Mouse (Mus musculus) limb, embryonic 13.5 days (tissue): ENCODE data around the gene AU022751. TPM values are rescaled to one million over a fixed set of nuclear protein-coding genes. Genes with fewer than 3 reads are reported as not detected.
"Not testable (repeated sequence)": the region's sequence is repeated elsewhere in the genome, so short reads cannot be mapped to it uniquely, and the experiment has no call there.

Experiments used
- ATAC-seq: fragments of 200-750 bp; cut with Nextera tagmentation; 2 replicates; pipeline ENCODE4 v1.8.0; 2017; ENCODE audit warnings: low read depth, moderate number of reproducible peaks, moderate TSS enrichment; ENCODE audit not compliant: low FRiP score
- H3K27ac ChIP-seq: fragments of 300-500 bp; sonication (generic); 2 replicates; pipeline ENCODE4 v1.5.1; 2015; ENCODE audit warnings: inconsistent platforms, mild to moderate bottlenecking, moderate library complexity
- H3K27me3 ChIP-seq: fragments of 300-500 bp; sonication (generic); 2 replicates; pipeline ENCODE4 v1.6.1; 2015; ENCODE audit warnings: mild to moderate bottlenecking, inconsistent platforms
- H3K36me3 ChIP-seq: fragments of 300-500 bp; sonication (generic); 2 replicates; pipeline ENCODE4 v1.6.1; 2015; ENCODE audit warnings: inconsistent platforms, mild to moderate bottlenecking, moderate library complexity
- H3K4me1 ChIP-seq: fragments of 300-500 bp; sonication (generic); 2 replicates; pipeline ENCODE4 v1.6.1; 2015; ENCODE audit warnings: inconsistent platforms
- H3K4me2 ChIP-seq: fragments of 300-500 bp; sonication (generic); replicated peaks from 2 replicates; pipeline ENCODE4 v1.6.1; 2015; ENCODE audit warnings: inconsistent platforms, mild to moderate bottlenecking, moderate library complexity
- H3K4me3 ChIP-seq: fragments of 300-500 bp; sonication (generic); 2 replicates; pipeline ENCODE4 v1.5.1; 2015; ENCODE audit warnings: moderate library complexity, mild to moderate bottlenecking, inconsistent platforms
- H3K9ac ChIP-seq: fragments of 300-500 bp; sonication (generic); 2 replicates; pipeline ENCODE4 v1.6.1; 2015; ENCODE audit warnings: mild to moderate bottlenecking, inconsistent platforms
- H3K9me3 ChIP-seq: fragments of 300-500 bp; sonication (generic); 2 replicates; pipeline ENCODE4 v1.6.1; 2016; ENCODE audit warnings: inconsistent platforms
- WGBS: fragments of 180-500 bp; shearing (Covaris S2); methylation state at CpG from one replicate; pipeline ENCODE4 v1.1.7; 2015; 5-methylcytosine and 5-hydroxymethylcytosine counted together
- microRNA-seq: library from miRNA; unstranded; fragments of <30 nt; microRNA quantifications from one replicate; pipeline ENCODE4, GENCODE M21; 2016
- polyA plus RNA-seq: library from polyadenylated mRNA; unstranded; fragments of >200 nt; fragmentation: Nextera tagmentation; extraction: Ambion mirVana; gene quantifications from 2 replicates; pipeline ENCODE4 v1.2.1, GENCODE M21; 2015

The AU022751 gene
- not detected in 2 replicates for polyA plus RNA-seq

- WGBS = 88% methylated on average over 39 of the region's 39 CpGs
- no peak for ATAC-seq
- peaks cover 21% of the 10 kb centered on the region for H3K9me3 ChIP-seq
Observed at GRCm38 (mm10) chrX:6082954-6083680, at the start of gene AU022751. Gene AU022751, minus strand, starts transcription at chrX:6083419.

GRCm38 (mm10) chrX:6091996-6092757, 9.0 kb upstream of the AU022751 start:
- Histone ChIP-seq H3K4me3 (peak overlapping the region; percentile 37), H3K4me2 (peak overlapping the region; percentile 65), H3K9ac (no peak overlapping the region), H3K9me3 (no peaks in the 10 kb centered on the region), H3K27me3 (peaks cover 13% of the 10 kb centered on the region), H3K4me1 (no peaks in the 10 kb centered on the region), H3K27ac (no peak overlapping the region), H3K36me3 (no peaks in the 10 kb centered on the region)
- WGBS = 12% methylated on average over 27 of the region's 30 CpGs
- no peak for ATAC-seq

More at GRCm38 (mm10) chrX:6082954-6083680, at the start of gene AU022751:
- no peak within 1 kb of the TSS for H3K27ac ChIP-seq
- no peak within 1 kb of the TSS for H3K4me2 ChIP-seq
- H3K9ac ChIP-seq = no peak within 1 kb of the TSS
- H3K36me3 ChIP-seq = no peaks in the 10 kb centered on the region
- H3K4me1 ChIP-seq = no peaks in the 10 kb centered on the region
- H3K27me3 ChIP-seq = no peaks in the 10 kb centered on the region
- no peak within 1 kb of the TSS for H3K4me3 ChIP-seq

GRCm38 (mm10) chrX:6091547-6091946, 8.3 kb upstream of the AU022751 start:
- Histone ChIP-seq H3K4me1 (no peaks in the 10 kb centered on the region), H3K4me2 (peak overlapping the region; percentile 65), H3K4me3 (peak overlapping the region; percentile 37), H3K9me3 (no peaks in the 10 kb centered on the region), H3K9ac (no peak overlapping the region), H3K27me3 (peaks cover 13% of the 10 kb centered on the region), H3K27ac (no peak overlapping the region), H3K36me3 (no peaks in the 10 kb centered on the region)
- 27% methylated on average over 12 of the region's 12 CpGs for WGBS
- no peak for ATAC-seq

DNA sequence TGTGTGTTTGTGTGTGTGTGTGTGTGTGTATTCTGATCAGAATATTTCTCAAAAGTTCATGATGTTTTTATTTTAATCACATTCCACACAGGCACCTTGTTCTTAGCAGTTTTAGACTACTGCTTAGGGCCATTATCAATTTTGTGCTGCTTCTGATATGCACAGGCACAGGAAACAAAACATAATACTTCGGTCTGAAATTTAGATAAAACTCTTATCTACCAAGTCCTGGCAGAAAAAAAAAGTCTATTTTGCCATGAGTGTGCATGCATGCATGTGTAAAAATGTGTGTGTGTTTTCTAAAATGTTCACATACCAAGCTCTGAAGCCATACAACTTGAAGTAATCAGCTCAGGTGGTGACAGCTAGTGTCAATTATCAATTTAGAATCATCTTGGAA, 21.7 kb downstream of the AU022751 start:
- H3K27ac ChIP-seq = no peak overlapping the region

GRCm38 (mm10) chrX:6047936-6048614, 35.1 kb downstream of the AU022751 start:
- not testable (repeated sequence) for H3K36me3 ChIP-seq, H3K4me1 ChIP-seq, H3K9ac ChIP-seq, H3K9me3 ChIP-seq, H3K27me3 ChIP-seq, H3K27ac ChIP-seq
- ATAC-seq = peak; percentile 62; the same call in 1 of the 2 replicates
- peak overlapping the region; percentile 61 for H3K4me2 ChIP-seq
- peak overlapping the region; percentile 38 for H3K4me3 ChIP-seq
- 4% methylated on average over 14 of the region's 60 CpGs for WGBS

More for the DNA sequence above, 21.7 kb downstream of the AU022751 start:
- 96% methylated on average over 1 of the region's 1 CpGs for WGBS
- H3K4me3 ChIP-seq = no peak overlapping the region
- H3K36me3 ChIP-seq = no peaks in the 10 kb centered on the region
- H3K4me1 ChIP-seq = no peaks in the 10 kb centered on the region
- H3K9ac ChIP-seq = no peak overlapping the region
- no peak for ATAC-seq
- no peaks in the 10 kb centered on the region for H3K9me3 ChIP-seq
- no peaks in the 10 kb centered on the region for H3K27me3 ChIP-seq
- no peak overlapping the region for H3K4me2 ChIP-seq

DNA sequence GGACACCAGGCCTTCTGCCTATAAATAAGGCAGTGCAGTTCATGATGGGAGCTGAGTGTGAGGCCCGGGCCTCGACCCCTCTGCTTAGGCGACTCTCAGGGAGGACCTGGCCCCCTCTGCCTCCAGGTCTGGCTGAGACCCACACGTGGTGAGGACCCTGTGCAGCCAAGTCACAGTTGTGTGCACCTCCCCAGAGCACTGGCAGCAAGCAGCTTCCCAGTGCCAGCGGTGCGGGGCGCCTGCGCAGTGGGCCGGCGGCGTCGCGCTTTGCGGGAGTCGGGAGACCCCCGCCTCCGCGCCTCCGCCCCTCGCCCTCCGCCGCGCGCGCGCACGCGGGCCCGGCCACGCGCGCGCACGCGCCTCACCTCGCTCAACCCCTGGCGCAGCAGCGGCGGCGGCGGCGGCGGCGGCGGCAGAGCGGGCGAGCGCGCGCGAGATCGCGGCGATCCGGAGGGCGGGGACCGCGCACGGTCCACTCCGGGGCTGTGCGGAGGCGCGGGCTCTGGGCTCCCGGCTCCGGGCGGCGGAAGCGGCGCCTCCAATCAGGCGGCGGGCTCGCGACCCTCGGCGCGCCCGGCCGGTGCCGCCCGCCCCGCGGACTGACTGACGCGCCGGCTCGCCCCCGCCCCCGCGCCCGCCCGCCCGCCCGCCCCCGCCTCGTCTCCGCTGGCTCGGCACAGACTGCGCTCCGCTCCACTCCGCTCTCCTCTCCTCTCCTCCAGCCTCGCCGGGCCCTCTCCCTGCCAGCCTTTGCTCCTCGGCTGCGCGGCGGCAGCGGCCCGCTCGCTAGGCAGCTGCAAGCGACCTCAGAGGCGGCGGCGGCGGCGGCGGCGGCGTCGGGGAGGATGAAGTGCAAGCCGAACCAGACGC, 35.9 kb downstream of the AU022751 start, which contains the start of gene Nudt11:
Gene Nudt11, plus strand, starts transcription at position 388 of the 870 bp plus-strand sequence.
- peak; percentile 89 for ATAC-seq
- peak within 1 kb of the TSS; percentile 38 for H3K4me3 ChIP-seq

More for the DNA sequence above, 35.9 kb downstream of the AU022751 start, which contains the start of gene Nudt11:
- not testable (repeated sequence) for H3K4me1 ChIP-seq, H3K27ac ChIP-seq, H3K27me3 ChIP-seq, H3K9ac ChIP-seq, H3K9me3 ChIP-seq, H3K36me3 ChIP-seq
- no CpG with 5 or more reads among the region's 121 CpGs for WGBS
- peak within 1 kb of the TSS; percentile 61 for H3K4me2 ChIP-seq

Small RNAs within 50 kb of the gene (microRNA-seq; reads per million reads assigned to microRNA genes)
- not detected for gene Gm27360

Other genes with a start within 250 kb of the AU022751 start
- 3.8 and 4.1 TPM in 2 replicates for gene Nudt11, start 36.0 kb downstream of the AU022751 start, polyA plus RNA-seq
- gene Nudt10, start 89.6 kb upstream of the AU022751 start, polyA plus RNA-seq = 5.0 and 7.3 TPM in 2 replicates
- 0.10 and 0.23 TPM in 2 replicates for gene Bmp15, start 237.3 kb upstream of the AU022751 start, polyA plus RNA-seq